In genomic region chr1:175880453-175881296, GRCm38 (mm10) we compare ENCODE assay signal across 8 mouse cellular contexts. TPM values are rescaled to one million over a fixed set of nuclear protein-coding genes. Genes with fewer than 3 reads are reported as not detected.
A peak's percentile ranks its signal among the peaks of the same experiment; 100 is the strongest.
DNase-seq lines count a peak whose midpoint lies in the region; ATAC-seq and TF ChIP-seq lines count a peak whose summit lies in the region.

TSS of gene Exo1 (plus strand) at chr1:175880581.

- intact Hi-C loops in gastrocnemius, adult 2 months (cut with DNase I) = loop anchor here (5.0 kb wide), 2 partner anchors 188 to 253 kb away; partner anchors contain the start of genes Chml, Fh1 and Opn3
- intact Hi-C loops in left cerebral cortex, adult 2 months (cut with DNase I) = loop anchor here (5.0 kb wide), 2 partner anchors 188 to 253 kb away; partner anchors contain the start of genes Chml, Fh1 and Opn3

- ATAC-seq in common myeloid progenitor, adult 5-6 weeks (replicated peaks; ENCODE audit: low read depth, poor library complexity, severe bottlenecking) = peak; percentile 95
- ATAC-seq in hindbrain, postnatal 0 days = peak; percentile 98
- ATAC-seq in megakaryocyte, adult 5-6 weeks (ENCODE audit: poor library complexity, severe bottlenecking) = peak; percentile 97

- H3K36me3 ChIP-seq in hindbrain, postnatal 0 days (ENCODE audit: insufficient read depth, low read length) = no peaks in the 10 kb centered on the region

- peak within 1 kb of the TSS; percentile 72 for H3K9ac ChIP-seq in hindbrain, postnatal 0 days (replicated peaks; ENCODE audit: low read length)

- H3K4me3 ChIP-seq in gastrocnemius, adult 2 months = peak within 1 kb of the TSS; percentile 92
- peak within 1 kb of the TSS; percentile 82 for H3K4me3 ChIP-seq in hindbrain, postnatal 0 days (ENCODE audit: low read length)
- H3K4me3 ChIP-seq in left cerebral cortex, adult 2 months = peak within 1 kb of the TSS; percentile 66

- no peaks in the 10 kb centered on the region for H3K4me1 ChIP-seq in hindbrain, postnatal 0 days (ENCODE audit: insufficient read depth, low read length)

- H3K27ac ChIP-seq in gastrocnemius, adult 2 months = peak within 1 kb of the TSS; percentile 100
- peak within 1 kb of the TSS; percentile 91 for H3K27ac ChIP-seq in hindbrain, postnatal 0 days
- H3K27ac ChIP-seq in left cerebral cortex, adult 2 months = peak within 1 kb of the TSS; percentile 100

- peak within 1 kb of the TSS; percentile 96 for H3K4me2 ChIP-seq in hindbrain, postnatal 0 days (ENCODE audit: low read depth, low read length)

- WGBS in hindbrain, postnatal 0 days = under 1% methylated on average over 65 of the region's 66 CpGs

- peak; percentile 91 for DNase-seq in ZHBTc4 (ENCODE audit: low read depth, low spot score)
- DNase-seq in gastrocnemius, adult 2 months = peak; percentile 90
- DNase-seq in hindbrain, postnatal 0 days (ENCODE audit: low spot score) = peak; percentile 91
- DNase-seq in left cerebral cortex, adult 2 months (ENCODE audit: extremely low spot score in 1 of 2, low spot score in 2 of 2) = peak; percentile 83 to 85
- peak; percentile 86 to 92 for DNase-seq in right cerebral cortex, adult 2 months (ENCODE audit: low spot score in 2 of 2)
- DNase-seq in urinary bladder, postnatal 14 days (ENCODE audit: low spot score) = peak; percentile 86

- no peaks in the 10 kb centered on the region for H3K9me3 ChIP-seq in hindbrain, postnatal 0 days (ENCODE audit: low read length)

- no peak for TF ChIP-seq CTCF in gastrocnemius, adult 2 months (IDR thresholded peaks at IDR 0.05)
- TF ChIP-seq CTCF in hindbrain, postnatal 0 days (IDR thresholded peaks at IDR 0.05; ENCODE audit: low read depth) = no peak
- TF ChIP-seq CTCF in left cerebral cortex, adult 2 months (IDR thresholded peaks at IDR 0.05) = no peak

- H3K27me3 ChIP-seq in hindbrain, postnatal 0 days (ENCODE audit: insufficient read depth, low read length) = no peaks in the 10 kb centered on the region

RNA-seq across cellular contexts. Expression of gene Exo1, which starts in this region (rescaled TPM):
- total RNA-seq in common myeloid progenitor, adult 5-6 weeks (2017) = 46.0 and 47.8 TPM in 2 replicates
- not detected for total RNA-seq in gastrocnemius, adult 2 months (2021)
- 3.2 and 3.5 TPM in 2 replicates for total RNA-seq in hindbrain, postnatal 0 days (2014; rRNA removed)
- 4.8 and 7.3 TPM in 2 replicates for polyA plus RNA-seq in hindbrain, postnatal 0 days (2015; fragmentation: Nextera tagmentation; extraction: Ambion mirVana)
- 1 to 10 TPM in 1 of 2 experiments, under 1 TPM in 1; 0.21 to 1.9 TPM for total RNA-seq in left cerebral cortex, adult 2 months (2021)
- total RNA-seq in megakaryocyte, adult 5-6 weeks (2015) = 22.8 and 27.0 TPM in 2 replicates
- total RNA-seq in megakaryocyte, adult 5-6 weeks (2017) = 16.3 and 20.8 TPM in 2 replicates

Comparison
In these comparisons a context has a peak if more than half of its experiments do, and no peak if none do; other contexts are left out.
1. Peak in every context shown above with its lines: DNase-seq, ATAC-seq, H3K4me3 ChIP-seq and H3K27ac ChIP-seq.
2. Peak in DNase-seq, H3K4me3 ChIP-seq and H3K27ac ChIP-seq in gastrocnemius, adult 2 months; RNA of the gene not detected or under 1 TPM.